Mouse (Mus musculus) cerebellum, adult 2 months (tissue): ENCODE measurements at regions not wholly inside any gene's neighbourhood (a gene's known extent, or its start where the extent isn't known, plus 50 kb on each side); places are given as distances from the start of the nearest gene placed in this dataset.

Source experiments
- CTCF ChIP-seq: fragments of 200-500 bp; IDR thresholded peaks from 2 replicates; pipeline ENCODE4 v1.5.1; 2011; ENCODE audit warnings: low read depth, mild to moderate bottlenecking, control low read depth, low read length, moderate library complexity, borderline replicate concordance; ENCODE audit not compliant: insufficient read depth
- POLR2A ChIP-seq: fragments of 200-500 bp; IDR thresholded peaks from 2 replicates; pipeline ENCODE4 v1.6.1; 2011; ENCODE audit warnings: low read length, control low read depth, borderline replicate concordance; ENCODE audit not compliant: insufficient read depth

DNA sequence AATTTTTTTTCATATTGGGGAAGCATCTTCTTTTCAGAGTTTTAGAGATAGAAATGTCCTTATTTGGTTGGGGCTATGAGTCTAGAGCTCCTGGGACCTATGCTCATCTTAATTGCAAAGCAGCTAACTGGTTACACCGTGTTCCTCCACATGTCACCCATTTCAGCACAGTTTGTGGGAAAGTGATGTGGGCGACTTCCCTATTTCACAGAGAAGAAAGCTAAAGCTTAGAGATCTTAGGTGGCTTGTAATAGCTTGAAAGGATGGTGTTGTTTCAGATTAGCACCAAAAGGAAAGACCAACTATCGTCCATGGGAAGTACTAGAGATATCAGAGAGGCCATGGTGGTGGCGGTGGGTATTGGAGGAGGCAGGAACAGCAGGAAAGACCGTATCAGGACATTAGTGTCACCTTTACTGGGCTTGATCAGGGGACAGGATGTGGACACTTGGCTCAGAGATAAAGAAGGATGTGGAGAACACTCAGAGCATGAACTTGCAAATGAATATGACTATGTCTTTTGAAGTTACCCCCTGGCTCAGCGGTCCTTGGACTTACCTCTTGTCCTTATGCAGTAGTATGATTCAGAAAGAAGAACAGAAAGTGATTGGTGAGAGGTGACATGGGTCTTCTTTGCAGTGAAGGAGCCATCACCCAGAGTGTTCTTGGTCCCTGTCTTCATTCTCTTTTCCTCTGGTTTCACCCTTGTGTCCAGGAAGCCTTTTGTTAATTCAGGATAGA lies 182.4 kb upstream of the Stt3b start:
- TF ChIP-seq POLR2A (no peak), CTCF (no peak)
